Mouse (Mus musculus) MEL (cell line): ENCODE results near the gene 4921517D22Rik.
A peak's percentile ranks its signal among the peaks of the same experiment; 100 is the strongest.

Experiments
- EP300 ChIP-seq, 2 experiments: IDR thresholded peaks; 2 replicates each; pipeline ENCODE4 v1.6.1; 2011; ENCODE audit warnings: improper control_type of control experiment in 2 of 2, low read length in 2 of 2, low read depth in 1 of 2, mild to moderate bottlenecking in 1 of 2
- GATA1 ChIP-seq: IDR thresholded peaks from 2 replicates; pipeline ENCODE4 v1.6.1; 2011; ENCODE audit warnings: low read depth, low read length, improper control_type of control experiment
- JUND ChIP-seq: IDR thresholded peaks from 2 replicates; pipeline ENCODE4 v1.6.1; 2011; ENCODE audit warnings: low read depth, mild to moderate bottlenecking, improper control_type of control experiment, low read length
- MYC ChIP-seq: IDR thresholded peaks from 2 replicates; pipeline ENCODE4 v1.6.1; 2011; ENCODE audit warnings: low read depth, mild to moderate bottlenecking, low read length, improper control_type of control experiment, moderate library complexity
- POLR2A ChIP-seq, 2 experiments: IDR thresholded peaks; 2 replicates each; pipeline ENCODE4 v1.6.1; 2011 to 2012; ENCODE audit warnings: low read length in 2 of 2, mild to moderate bottlenecking in 2 of 2, control low read depth in 1 of 2, improper control_type of control experiment in 1 of 2, low read depth in 1 of 2, moderate library complexity in 1 of 2; ENCODE audit not compliant: control insufficient read depth in 1 of 2, insufficient read depth in 1 of 2, poor library complexity in 1 of 2
- ZC3H11A ChIP-seq: IDR thresholded peaks from 2 replicates; pipeline ENCODE4 v1.6.1; 2012; ENCODE audit warnings: low read depth, mild to moderate bottlenecking, inconsistent platforms, low read length, improper control_type of control experiment
- ZKSCAN1 ChIP-seq: IDR thresholded peaks from 2 replicates; pipeline ENCODE4 v1.6.1; 2012; ENCODE audit warnings: low read depth, mild to moderate bottlenecking, inconsistent platforms, low read length, improper control_type of control experiment, moderate library complexity
- ZMIZ1 ChIP-seq: IDR thresholded peaks from 2 replicates; pipeline ENCODE4 v1.6.1; 2012; ENCODE audit warnings: low read depth, mild to moderate bottlenecking, inconsistent platforms, low read length, improper control_type of control experiment, moderate library complexity
- ZNF384 ChIP-seq: IDR thresholded peaks from 2 replicates; pipeline ENCODE4 v1.6.1; 2012; ENCODE audit warnings: low read depth, mild to moderate bottlenecking, inconsistent platforms, low read length, improper control_type of control experiment

GRCm38 (mm10) chr13:59668501-59669093, 25.3 kb downstream of the 4921517D22Rik start:
- peak; percentile 75 for TF ChIP-seq GATA1
- peak in 1 of 2 experiments; percentile 46; a peak in 1 of 4 replicates for TF ChIP-seq POLR2A (IDR thresholded peaks at IDR 0.05; ENCODE audit: control insufficient read depth in 1 of 2, insufficient read depth in 1 of 2, low read depth in 1 of 2, low read length in 2 of 2, poor library complexity in 1 of 2)
- peak; percentile 76 to 80 for TF ChIP-seq EP300 (IDR thresholded peaks at IDR 0.05; ENCODE audit: low read depth in 1 of 2, low read length in 2 of 2)
- TF ChIP-seq ZMIZ1 = no peak
- peak; percentile 34; the same call in 1 of the 2 replicates for TF ChIP-seq MYC
- TF ChIP-seq ZC3H11A = no peak
- no peak for TF ChIP-seq ZNF384
- no peak for TF ChIP-seq JUND
- TF ChIP-seq ZKSCAN1 = no peak
